Mouse (Mus musculus) kidney, adult 18-20 months (tissue): Measurements from ENCODE around the gene Krtap4-9.
"Not testable (repeated sequence)": the region's sequence is repeated elsewhere in the genome, so short reads cannot be mapped to it uniquely, and the experiment has no call there.

ENCODE experiments used
- DNase-seq: peaks from one replicate; pipeline ENCODE4 v3.0.0; 2021

Gene Krtap4-9

DNA sequence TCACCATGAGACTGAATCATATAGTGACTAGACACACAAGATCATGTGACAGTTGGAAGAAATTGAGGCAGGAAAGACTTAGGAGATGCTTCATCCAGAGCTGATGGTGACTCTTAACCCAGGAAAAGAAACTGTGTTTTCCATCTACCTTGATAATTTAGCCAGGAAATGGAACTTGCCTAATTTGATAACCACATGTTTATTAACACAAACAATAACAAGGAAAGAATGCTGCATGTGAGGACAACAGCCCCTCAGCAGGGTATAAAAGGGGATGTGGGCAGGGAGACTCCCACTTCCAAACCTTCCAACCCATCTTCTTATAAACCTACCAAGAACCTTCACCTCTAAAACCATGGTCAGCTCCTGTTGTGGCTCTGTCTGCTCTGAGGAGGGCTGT lies at the start of gene Krtap4-9:
TSS of gene Krtap4-9 (plus strand) at position 301 of the 400 bp plus-strand sequence.
- DNase-seq: not testable (repeated sequence)

DNA sequence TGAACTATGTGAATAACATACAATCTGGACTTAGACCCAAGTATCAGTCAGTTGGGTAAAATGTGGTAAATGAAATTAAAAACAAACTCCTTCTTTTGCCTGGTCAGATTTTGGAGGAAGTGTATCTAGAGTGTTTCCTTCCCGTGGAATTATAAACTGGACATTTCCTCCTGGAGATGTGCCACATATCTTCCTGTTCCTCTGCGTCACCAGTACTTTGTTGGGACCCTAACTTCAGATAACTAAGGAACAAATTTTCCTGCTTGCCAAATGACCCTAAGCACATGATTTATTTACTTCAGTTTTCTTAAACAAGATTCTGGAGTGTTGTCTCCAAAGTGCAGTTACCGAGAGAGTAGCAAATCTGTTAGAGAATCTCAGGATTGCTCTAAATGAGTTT lies 41.0 kb upstream of the Krtap4-9 start:
- no peak for DNase-seq

DNA sequence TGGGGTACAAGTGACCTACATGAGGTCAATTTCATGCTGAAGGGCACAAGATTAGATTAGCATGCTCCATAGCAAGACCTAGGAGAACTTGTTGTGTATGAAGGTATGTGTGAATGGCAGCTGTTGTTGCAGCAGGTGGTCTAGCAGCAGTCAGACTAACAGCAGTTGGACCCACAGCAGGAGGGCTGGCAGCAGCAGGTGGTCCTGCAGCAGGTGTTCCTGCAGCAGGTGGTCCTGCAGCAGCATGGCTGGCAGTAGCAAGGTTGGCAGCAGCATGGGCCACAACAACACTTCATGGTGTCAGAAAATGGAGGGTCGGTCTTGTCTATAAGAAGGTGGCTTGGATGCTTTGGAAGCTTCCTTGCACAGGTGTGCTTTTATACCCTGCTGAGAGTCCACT lies 26.1 kb upstream of the Krtap4-9 start:
- no peak for DNase-seq

DNA sequence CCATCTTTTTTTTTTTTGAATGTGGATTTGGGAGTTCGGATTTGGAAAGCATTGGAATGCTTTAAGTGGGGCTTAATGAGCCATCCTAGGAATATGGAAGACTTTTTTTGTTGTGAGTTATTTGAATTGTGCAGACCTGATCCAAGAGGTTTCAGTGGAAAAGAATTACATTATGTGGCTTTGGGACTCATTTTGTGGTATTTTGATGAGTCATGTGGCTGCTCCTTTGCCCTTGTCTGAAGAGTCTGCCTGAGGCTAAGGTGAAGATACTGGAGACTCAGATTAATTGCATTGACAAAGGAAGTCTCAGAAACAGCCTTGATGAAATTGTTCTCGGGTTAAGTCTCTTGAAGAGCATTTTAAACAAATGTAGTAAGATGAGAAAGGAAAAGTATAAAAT lies 16.6 kb upstream of the Krtap4-9 start:
- no peak for DNase-seq

DNA sequence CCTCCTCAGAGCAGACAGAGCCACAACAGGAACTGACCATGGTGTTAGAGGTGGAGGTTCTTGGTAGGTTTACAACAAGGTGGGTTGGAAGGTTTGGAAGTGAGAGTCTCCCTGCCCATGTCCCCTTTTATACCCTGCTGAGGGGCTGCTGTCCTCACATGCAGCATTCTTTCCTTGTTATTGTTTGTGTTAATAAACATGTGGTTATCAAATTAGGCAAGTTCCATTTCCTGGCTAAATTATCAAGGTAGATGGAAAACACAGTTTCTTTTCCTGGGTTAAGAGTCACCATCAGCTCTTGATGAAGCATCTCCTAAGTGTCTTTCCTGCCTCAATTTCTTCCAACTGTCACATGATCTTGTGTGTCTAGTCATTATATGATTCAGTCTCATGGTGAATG lies 12.2 kb upstream of the Krtap4-9 start, which contains the start of gene Gm11595:
TSS of gene Gm11595 (minus strand) at position 101 of the 400 bp plus-strand sequence.
- DNase-seq: not testable (repeated sequence)

DNA sequence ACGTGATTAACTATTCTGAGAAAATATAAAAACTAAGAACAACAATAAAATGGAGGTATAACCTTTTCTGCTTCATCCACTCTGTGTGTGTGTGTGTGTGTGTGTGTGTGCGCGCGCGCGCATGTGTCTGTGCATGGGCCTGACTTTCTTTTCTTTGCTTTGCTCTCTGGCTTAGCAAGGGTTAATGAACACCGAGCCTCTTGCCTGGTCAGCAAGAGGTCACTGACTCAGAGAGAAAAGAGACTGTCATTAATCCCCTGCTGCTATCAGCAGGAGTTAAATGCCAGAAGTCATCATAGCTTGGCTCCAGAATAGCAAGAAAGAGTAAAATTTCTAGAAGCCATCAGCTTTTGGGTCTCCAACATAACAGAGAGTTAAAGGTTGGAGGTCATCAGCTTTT lies 6.6 kb upstream of the Krtap4-9 start:
- peak; percentile 4 for DNase-seq

DNA sequence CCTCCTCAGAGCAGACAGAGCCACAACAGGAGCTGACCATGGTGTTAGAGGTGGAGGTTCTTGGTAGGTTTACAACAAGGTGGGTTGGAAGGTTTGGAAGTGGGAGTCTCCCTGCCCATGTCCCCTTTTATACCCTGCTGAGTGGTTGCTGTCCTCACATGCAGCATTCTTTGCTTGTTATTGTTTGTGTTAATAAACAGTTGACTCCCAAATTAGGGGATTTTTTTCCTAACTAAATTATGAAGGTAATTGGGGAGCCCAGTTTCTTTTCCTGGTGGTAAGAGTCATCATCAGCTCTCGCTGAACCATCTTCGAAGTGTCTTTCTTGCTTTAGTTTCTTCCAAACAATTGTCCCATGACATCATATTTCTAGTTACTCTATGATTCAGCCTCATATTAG lies 4.4 kb upstream of the Krtap4-9 start, which contains the start of gene Krtap4-8:
TSS of gene Krtap4-8 (minus strand) at position 101 of the 400 bp plus-strand sequence.
- DNase-seq: no peak

DNA sequence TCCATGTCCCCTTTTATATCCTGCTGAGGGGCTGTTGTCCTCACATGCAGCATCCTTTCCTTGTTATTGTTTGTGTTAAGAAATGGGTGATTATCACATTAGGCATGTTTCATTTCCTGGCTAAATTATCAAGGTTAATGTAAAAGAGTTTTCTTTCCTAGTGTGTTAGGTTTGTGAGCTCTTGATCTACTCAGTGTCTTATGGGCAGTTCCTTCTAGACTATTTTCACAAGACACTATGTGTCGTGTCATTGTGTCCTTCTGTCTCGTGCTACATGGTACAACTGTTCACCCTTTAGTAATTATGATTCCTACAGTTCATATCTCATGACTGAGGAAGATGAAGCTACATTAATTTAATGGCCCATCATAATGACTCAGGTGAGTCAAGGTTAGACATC lies 8.4 kb downstream of the Krtap4-9 start, which contains the start of gene Gm11596:
TSS of gene Gm11596 (minus strand) at position 101 of the 400 bp plus-strand sequence.
- no peak for DNase-seq

DNA sequence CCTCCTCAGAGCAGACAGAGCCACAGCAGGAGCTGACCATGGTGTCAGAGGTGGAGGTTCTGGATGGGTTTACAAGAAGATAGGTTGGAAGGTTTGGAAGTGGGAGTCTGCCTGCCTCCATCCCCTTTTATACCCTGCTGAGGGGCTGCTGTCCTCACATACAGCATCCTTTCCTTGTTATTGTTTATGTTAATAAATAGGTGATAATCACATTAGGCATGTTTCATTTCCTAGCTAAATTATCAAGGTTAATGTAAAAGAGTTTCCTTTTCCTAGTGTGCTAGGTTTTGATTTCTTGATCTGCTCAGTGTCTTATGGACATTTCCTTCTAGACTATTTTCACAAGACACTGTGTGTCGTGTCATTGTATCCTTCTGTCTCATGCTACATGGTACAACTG lies 13.8 kb downstream of the Krtap4-9 start, which contains the start of gene Gm11569:
TSS of gene Gm11569 (minus strand) at position 101 of the 400 bp plus-strand sequence.
- DNase-seq: not testable (repeated sequence)

DNA sequence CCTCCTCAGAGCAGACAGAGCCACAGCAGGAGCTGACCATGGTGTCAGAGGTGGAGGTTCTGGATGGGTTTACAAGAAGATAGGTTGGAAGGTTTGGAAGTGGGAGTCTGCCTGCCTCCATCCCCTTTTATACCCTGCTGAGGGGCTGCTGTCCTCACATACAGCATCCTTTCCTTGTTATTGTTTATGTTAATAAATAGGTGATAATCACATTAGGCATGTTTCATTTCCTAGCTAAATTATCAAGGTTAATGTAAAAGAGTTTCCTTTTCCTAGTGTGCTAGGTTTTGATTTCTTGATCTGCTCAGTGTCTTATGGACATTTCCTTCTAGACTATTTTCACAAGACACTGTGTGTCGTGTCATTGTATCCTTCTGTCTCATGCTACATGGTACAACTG lies 19.3 kb downstream of the Krtap4-9 start, which contains the start of gene Gm11554:
TSS of gene Gm11554 (minus strand) at position 101 of the 400 bp plus-strand sequence.
- DNase-seq: not testable (repeated sequence)

DNA sequence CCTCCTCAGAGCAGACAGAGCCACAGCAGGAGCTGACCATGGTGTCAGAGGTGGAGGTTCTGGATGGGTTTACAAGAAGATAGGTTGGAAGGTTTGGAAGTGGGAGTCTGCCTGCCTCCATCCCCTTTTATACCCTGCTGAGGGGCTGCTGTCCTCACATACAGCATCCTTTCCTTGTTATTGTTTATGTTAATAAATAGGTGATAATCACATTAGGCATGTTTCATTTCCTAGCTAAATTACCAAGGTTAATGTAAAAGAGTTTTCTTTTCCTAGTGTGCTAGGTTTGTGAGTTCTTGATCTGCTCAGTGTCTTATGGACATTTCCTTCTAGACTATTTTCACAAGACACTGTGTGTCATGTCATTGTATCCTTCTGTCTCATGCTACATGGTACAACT lies 24.8 kb downstream of the Krtap4-9 start, which contains the start of gene Krtap4-13:
TSS of gene Krtap4-13 (minus strand) at position 101 of the 400 bp plus-strand sequence.
- DNase-seq: not testable (repeated sequence)

DNA sequence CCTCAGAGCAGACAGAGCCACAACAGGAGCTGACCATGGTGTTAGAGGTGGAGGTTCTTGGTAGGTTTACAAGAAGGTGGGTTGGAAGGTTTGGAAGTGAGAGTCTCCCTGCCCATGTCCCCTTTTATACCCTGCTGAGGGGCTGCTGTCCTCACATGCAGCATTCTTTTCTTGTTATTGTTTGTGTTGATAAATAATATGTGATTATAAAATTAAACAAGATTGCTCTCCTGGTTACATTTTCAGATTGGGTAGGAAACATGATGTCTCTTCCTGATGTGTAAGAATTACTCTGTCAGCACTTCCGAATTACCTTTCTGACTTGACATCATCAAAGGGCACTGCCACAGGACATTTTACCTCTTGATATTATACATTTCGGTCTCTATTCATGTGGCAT lies 30.6 kb downstream of the Krtap4-9 start, which contains the start of gene Gm11564:
TSS of gene Gm11564 (minus strand) at position 101 of the 400 bp plus-strand sequence.
- DNase-seq: not testable (repeated sequence)
